Mouse (Mus musculus): Measurements from ENCODE around the gene Trpc3.

DNA sequence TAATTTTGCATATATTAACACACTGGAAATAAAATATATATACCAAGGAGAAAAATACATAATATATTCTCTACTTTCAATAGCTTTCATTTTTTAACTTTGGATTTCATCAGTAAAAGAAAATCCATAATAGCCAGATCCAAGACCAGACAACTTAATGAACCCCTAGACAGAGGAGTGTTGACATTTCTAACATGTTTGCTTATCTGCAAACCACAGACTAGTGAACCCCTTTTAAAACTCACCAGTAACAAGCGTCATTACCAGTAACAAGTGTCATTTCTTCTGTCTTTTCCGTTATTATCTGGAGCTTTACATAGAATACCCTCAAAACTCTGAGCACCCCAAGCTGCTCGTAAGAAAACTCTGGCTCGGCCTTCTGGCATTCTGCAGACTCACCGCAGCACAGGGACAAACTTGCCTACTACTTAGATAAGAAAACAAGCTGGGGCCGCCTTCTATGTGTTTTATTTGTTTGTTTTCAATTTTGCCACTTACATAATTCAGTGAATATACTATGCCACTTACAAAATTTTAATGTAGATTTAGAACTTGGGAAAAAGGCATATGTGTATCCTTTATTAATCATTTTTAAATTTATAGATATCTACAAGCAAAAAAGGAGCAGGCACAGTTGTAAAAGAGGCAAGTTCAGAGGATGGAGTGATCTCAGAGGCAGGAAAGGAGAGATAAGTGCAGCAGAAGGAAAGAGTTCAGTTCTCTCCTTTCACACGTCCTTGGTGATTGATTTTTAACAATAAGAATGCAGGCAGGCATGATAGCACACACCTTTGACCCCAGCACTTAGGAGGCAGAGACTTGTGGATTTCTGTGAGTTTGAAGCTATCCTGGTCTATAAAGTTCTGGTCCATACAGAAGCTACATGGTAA is 83.8 kb downstream of the Trpc3 start:
- TF ChIP-seq GATA1 (IDR thresholded peaks at IDR 0.05; ENCODE audit: low read length) (no peak), TAL1 (IDR thresholded peaks at IDR 0.05; ENCODE audit: low read length) (no peak)
